Mouse (Mus musculus) midbrain, embryonic 12.5 days (tissue): Measurements from ENCODE around the gene Pgf. TPM values are rescaled to one million over a fixed set of nuclear protein-coding genes. Genes with fewer than 3 reads are reported as not detected.

Experiments
- ATAC-seq: fragments of 200-750 bp; cut with Nextera tagmentation; 2 replicates; pipeline ENCODE4 v1.8.0; 2017; ENCODE audit warnings: low read depth, moderate TSS enrichment, moderate library complexity; ENCODE audit not compliant: low FRiP score
- H3K27ac ChIP-seq: fragments of 300-500 bp; sonication (generic); replicated peaks from 2 replicates; pipeline ENCODE4 v1.5.1; 2016; ENCODE audit warnings: mild to moderate bottlenecking
- H3K27me3 ChIP-seq: fragments of 300-500 bp; sonication (generic); 2 replicates; pipeline ENCODE4 v1.6.1; 2016; ENCODE audit warnings: mild to moderate bottlenecking
- H3K36me3 ChIP-seq: fragments of 300-500 bp; sonication (generic); 2 replicates; pipeline ENCODE4 v1.6.1; 2016
- H3K4me1 ChIP-seq: fragments of 300-500 bp; sonication (generic); 2 replicates; pipeline ENCODE4 v1.6.1; 2016
- H3K4me2 ChIP-seq: fragments of 300-500 bp; sonication (generic); replicated peaks from 2 replicates; pipeline ENCODE4 v1.6.1; 2016; ENCODE audit warnings: mild to moderate bottlenecking, moderate library complexity
- H3K4me3 ChIP-seq: fragments of 300-500 bp; sonication (generic); 2 replicates; pipeline ENCODE4 v1.5.1; 2016; ENCODE audit warnings: mild to moderate bottlenecking
- H3K9ac ChIP-seq: fragments of 300-500 bp; sonication (generic); replicated peaks from 2 replicates; pipeline ENCODE4 v1.6.1; 2016; ENCODE audit warnings: mild to moderate bottlenecking, moderate library complexity
- H3K9me3 ChIP-seq: fragments of 300-500 bp; sonication (generic); 2 replicates; pipeline ENCODE4 v1.6.1; 2016; ENCODE audit warnings: mild to moderate bottlenecking
- WGBS: fragments of 180-500 bp; shearing (Covaris S2); methylation state at CpG from one replicate; pipeline ENCODE4 v1.1.7; 2016; 5-methylcytosine and 5-hydroxymethylcytosine counted together
- polyA plus RNA-seq: library from polyadenylated mRNA; unstranded; fragments of >200 nt; fragmentation: Nextera tagmentation; extraction: Ambion mirVana; gene quantifications from 2 replicates; pipeline ENCODE4 v1.2.1, GENCODE M21; 2016

Pgf gene
- 5.7 and 6.2 TPM in 2 replicates for polyA plus RNA-seq

DNA sequence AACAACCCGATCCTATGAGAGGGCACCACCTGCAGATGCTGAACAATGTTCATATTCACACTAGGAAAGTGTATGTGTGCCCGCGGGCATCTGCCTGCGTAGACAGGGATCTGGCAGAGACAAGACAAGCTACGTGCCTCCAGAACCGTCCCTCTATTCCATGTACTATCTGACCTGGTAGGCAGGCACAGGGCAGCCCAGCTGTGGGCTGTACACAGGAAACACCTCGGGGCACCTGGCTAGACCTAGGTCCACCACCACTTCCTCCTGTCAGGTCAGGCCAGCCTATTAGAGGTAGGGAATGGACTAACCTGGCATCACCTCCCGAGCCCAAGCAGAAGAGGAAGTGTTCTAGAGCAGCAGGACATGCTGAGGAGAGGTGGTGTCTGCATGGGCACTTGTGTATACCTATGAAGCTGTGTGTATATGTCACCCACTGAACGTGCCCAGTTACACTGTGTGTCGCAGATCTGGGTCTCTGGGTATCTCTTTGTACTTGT is at the start of gene Pgf:
TSS of gene Pgf (minus strand) at position 51 of the 500 bp plus-strand sequence.
- Histone ChIP-seq H3K27me3 (peaks cover 32% of the 10 kb centered on the region), H3K4me3 (peak within 1 kb of the TSS; percentile 31), H3K4me1 (peaks cover 41% of the 10 kb centered on the region), H3K4me2 (peak within 1 kb of the TSS; percentile 52), H3K9ac (peak within 1 kb of the TSS; percentile 41), H3K9me3 (no peaks in the 10 kb centered on the region), H3K27ac (no peak within 1 kb of the TSS), H3K36me3 (no peaks in the 10 kb centered on the region)
- WGBS, result 75% methylated on average over 10 of the region's 10 CpGs
- no peak for ATAC-seq

DNA sequence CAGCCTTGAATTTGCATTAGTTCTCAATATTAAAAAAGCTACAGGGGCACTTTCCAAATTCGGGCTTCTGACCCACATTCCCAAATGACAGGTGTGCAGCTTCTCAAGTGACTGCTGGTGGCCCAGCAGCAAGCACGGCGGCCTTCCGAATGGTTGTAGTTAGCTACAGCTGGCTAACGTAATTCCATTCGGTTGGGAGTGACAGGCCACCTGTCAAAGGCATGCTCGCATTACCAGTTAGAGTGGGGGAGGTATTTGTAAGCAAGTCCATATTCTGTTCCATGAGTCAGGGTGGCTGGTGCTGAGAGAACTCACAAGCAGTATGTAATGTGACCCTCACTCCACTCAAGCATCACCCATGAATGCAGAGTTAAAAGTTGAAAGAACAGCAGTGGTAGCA is 49.6 kb upstream of the Pgf start:
- ATAC-seq, result no peak
- H3K36me3 ChIP-seq, result peaks cover 51% of the 10 kb centered on the region

DNA sequence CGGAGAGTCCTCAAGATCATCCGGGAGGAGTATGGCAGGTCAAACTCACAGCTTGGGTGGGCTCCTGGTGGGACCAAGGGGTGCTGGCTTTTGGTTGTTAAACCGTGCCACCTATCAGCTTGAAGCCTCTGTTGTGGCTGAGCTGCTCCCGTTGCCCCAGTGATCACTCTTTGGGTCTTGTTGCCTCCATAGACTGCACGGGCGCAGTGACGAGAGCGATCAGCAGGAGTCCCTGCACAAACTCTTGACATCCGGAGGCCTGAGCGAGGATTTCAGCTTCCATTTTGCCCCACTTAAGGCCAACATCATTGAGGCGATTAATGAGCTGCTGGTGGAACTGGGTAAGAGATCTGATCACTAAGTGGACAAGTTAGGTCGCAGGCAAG is 42.3 kb upstream of the Pgf start:
- Histone ChIP-seq H3K27ac (peak overlapping the region; percentile 54), H3K4me1 (peaks cover 23% of the 10 kb centered on the region), H3K4me3 (peak overlapping the region; percentile 91), H3K9ac (peak overlapping the region; percentile 77), H3K9me3 (no peaks in the 10 kb centered on the region), H3K36me3 (peaks cover 42% of the 10 kb centered on the region), H3K4me2 (peak overlapping the region; percentile 86), H3K27me3 (no peaks in the 10 kb centered on the region)
- peak; percentile 18; the same call in 1 of the 2 replicates for ATAC-seq
- WGBS, result 4% methylated on average over 12 of the region's 12 CpGs

More for the DNA sequence above, 49.6 kb upstream of the Pgf start:
- no peak overlapping the region for H3K4me2 ChIP-seq
- H3K9me3 ChIP-seq, result no peaks in the 10 kb centered on the region
- H3K27me3 ChIP-seq, result no peaks in the 10 kb centered on the region
- no peak overlapping the region for H3K27ac ChIP-seq
- 83% methylated on average over 7 of the region's 7 CpGs for WGBS
- H3K4me3 ChIP-seq, result no peak overlapping the region
- no peaks in the 10 kb centered on the region for H3K4me1 ChIP-seq
- no peak overlapping the region for H3K9ac ChIP-seq

DNA sequence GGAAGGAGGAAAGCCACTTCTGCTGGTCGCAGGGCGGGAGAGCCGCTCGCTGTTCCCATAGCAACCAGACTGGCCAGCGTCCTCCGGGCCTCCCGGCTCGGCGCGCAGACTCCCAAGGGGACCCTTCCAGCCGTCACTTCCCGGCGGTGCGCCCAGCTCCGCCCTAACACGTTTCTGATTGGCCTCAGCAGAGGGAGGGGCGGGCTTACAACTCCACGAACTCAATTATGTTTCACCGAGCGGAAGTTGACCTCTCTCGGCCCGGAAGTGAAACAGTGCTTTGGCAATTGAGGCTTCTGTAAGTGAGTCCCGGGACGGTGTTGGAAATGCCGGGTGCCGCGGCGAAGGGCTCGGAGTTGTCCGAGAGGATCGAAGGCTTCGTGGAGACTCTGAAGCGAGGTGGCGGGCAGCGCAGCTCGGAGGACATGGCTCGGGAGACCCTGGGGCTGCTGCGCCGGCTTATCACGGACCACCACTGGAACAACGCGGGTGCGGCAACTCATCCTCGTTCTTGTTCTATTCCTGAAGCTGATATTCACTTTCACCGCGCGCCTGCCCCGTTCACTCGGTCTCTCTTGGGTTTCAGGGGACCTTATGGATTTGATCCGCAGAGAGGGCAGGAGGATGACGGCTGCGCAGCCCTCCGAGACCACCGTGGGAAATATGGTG is 41.8 kb upstream of the Pgf start, which contains the start of gene Eif2b2:
TSS of gene Eif2b2 (plus strand) at position 246 of the 669 bp plus-strand sequence.
- ATAC-seq, result peak; percentile 100
- H3K27ac ChIP-seq, result peak within 1 kb of the TSS; percentile 54
- no peaks in the 10 kb centered on the region for H3K27me3 ChIP-seq
- WGBS, result under 1% methylated on average over 53 of the region's 54 CpGs
- H3K4me3 ChIP-seq, result peak within 1 kb of the TSS; percentile 91
- H3K4me2 ChIP-seq, result peak within 1 kb of the TSS; percentile 86
- no peaks in the 10 kb centered on the region for H3K9me3 ChIP-seq
- peak within 1 kb of the TSS; percentile 77 for H3K9ac ChIP-seq
- peaks cover 23% of the 10 kb centered on the region for H3K4me1 ChIP-seq
- peaks cover 37% of the 10 kb centered on the region for H3K36me3 ChIP-seq

DNA sequence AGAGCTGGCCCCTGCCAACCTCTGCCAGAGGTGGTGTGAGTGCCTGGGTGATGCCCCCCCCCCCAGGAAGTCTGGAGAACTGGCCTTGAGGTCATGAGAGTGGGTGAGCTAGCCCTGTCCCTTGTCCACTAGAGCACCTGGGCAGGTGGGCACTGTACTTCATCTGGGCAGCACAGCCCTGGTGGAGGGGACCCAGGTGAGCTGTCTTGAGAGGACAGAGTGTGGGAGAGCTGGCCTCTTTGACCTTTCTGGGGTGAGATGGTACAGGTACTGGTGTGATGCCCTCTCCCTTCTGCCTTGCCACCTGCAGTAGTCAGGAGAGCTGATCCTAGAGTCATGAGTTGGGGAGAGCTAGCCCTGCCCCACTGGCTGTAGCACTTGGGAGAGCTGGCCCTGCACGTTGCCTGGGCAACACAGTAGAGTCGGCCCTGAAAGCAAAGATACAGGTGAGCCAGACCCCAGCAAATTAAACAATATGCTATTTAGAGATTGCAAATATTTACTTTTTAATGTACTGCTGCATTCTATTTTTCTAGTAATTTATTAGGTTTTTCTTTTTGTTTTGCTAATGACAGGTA is 40.2 kb upstream of the Pgf start:
- no peak overlapping the region for H3K4me2 ChIP-seq
- no peak overlapping the region for H3K9ac ChIP-seq
- ATAC-seq, result no peak
- no peak overlapping the region for H3K4me3 ChIP-seq
- no peaks in the 10 kb centered on the region for H3K9me3 ChIP-seq
- peaks cover 23% of the 10 kb centered on the region for H3K4me1 ChIP-seq
- H3K36me3 ChIP-seq, result peaks cover 21% of the 10 kb centered on the region
- no peaks in the 10 kb centered on the region for H3K27me3 ChIP-seq
- H3K27ac ChIP-seq, result no peak overlapping the region
- WGBS, result 96% methylated on average over 2 of the region's 2 CpGs

DNA sequence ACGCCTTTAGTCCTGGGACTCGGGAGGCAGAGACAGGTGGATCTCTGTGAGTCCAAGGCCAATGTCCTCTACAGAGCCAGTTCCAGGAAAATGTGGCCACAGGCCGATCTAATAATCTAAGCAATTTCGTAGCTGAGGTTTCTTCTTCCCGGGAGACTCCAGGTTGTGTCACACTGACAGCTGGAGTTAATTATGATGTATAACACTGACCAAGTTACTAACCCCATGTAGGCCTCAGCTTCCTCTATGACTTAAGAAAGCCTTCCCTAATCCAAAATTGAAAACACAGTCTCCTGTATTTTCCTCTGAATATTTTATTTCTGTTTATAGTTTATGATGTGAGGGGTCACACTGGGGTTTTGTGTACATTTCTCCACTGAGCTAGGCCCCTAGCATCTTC is 37.4 kb upstream of the Pgf start:
- Histone ChIP-seq H3K36me3 (no peaks in the 10 kb centered on the region), H3K4me1 (peaks cover 10% of the 10 kb centered on the region), H3K27ac (no peak overlapping the region), H3K9me3 (no peaks in the 10 kb centered on the region), H3K9ac (no peak overlapping the region), H3K4me2 (no peak overlapping the region), H3K4me3 (no peak overlapping the region), H3K27me3 (no peaks in the 10 kb centered on the region)
- ATAC-seq, result no peak
- WGBS, result 83% methylated on average over 5 of the region's 5 CpGs

DNA sequence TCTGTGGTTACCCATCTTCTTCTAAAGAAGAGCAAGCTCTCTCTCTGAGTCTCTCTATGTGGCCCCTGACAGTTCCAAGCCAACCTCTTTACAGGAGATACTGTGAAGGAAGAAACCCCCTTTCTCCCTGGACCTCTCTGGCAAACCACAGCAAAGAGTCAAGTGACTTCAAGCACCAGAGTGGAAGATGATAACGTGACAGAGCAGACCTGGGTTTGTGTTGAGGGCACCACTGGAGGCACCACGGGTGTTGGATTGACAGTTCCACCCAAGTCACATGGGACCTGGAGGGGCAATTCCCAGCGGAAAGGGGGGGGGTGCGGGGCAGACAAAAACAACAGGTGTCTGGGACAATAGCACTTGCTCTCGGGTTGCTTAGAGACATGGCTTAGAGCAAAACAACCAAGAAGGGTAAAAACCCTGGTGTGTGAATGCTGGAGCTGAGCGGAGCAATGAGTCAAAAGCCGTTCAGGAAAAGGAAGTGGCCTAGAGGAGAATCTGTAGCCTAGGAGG is 31.2 kb upstream of the Pgf start:
- Histone ChIP-seq H3K4me3 (no peak overlapping the region), H3K27ac (no peak overlapping the region), H3K4me2 (no peak overlapping the region), H3K9me3 (no peaks in the 10 kb centered on the region), H3K4me1 (no peaks in the 10 kb centered on the region), H3K36me3 (no peaks in the 10 kb centered on the region), H3K27me3 (no peaks in the 10 kb centered on the region), H3K9ac (no peak overlapping the region)
- ATAC-seq, result no peak
- WGBS, result 42% methylated on average over 7 of the region's 7 CpGs

DNA sequence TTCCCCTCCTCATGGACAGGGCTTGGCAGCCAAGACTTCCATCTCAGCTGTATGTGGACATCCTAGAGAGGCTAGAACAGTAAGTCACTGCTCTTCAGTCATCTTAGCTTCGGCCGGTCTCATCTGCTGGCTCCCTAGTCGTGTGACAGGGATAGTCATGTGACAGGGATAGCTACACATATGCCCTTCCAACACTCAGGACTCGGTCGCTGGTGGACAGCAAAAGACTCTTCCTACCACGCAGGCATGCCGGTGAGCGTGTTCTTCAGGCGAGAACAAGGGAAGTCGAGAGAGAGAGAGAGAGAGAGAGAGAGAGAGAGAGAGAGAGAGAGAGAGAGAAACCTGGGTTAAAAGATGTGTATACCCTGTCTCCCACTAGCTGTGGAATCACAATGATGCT is 27.8 kb upstream of the Pgf start:
- H3K9ac ChIP-seq, result no peak overlapping the region
- no peaks in the 10 kb centered on the region for H3K36me3 ChIP-seq
- 0 out of 2 replicates have a peak, but pooled peaks cover 2% of the 10 kb centered on the region for H3K27me3 ChIP-seq
- no peak overlapping the region for H3K27ac ChIP-seq
- H3K9me3 ChIP-seq, result no peaks in the 10 kb centered on the region
- WGBS, result 92% methylated on average over 10 of the region's 10 CpGs
- H3K4me1 ChIP-seq, result peaks cover 15% of the 10 kb centered on the region
- H3K4me3 ChIP-seq, result no peak overlapping the region
- ATAC-seq, result no peak
- H3K4me2 ChIP-seq, result no peak overlapping the region

DNA sequence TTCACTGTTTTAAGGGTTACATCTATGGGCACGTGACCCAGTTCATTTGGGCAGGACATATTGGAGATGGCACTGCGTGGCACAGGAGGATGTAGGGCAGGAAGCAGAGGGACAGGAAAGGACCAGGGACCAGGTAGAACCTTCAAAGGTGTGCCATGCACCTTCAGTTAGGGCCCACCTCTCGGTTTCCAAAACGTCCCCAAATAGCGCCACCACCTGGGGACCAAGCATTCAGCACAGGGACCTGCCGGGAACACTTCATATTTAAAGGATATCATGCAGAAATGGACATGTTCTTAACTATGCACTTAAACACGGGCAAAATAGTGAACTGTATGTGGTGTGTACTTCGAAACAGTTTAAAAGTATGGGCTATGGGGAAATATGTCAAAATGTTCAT is 26.5 kb upstream of the Pgf start:
- Histone ChIP-seq H3K27me3 (peaks cover 8% of the 10 kb centered on the region), H3K4me2 (no peak overlapping the region), H3K9ac (no peak overlapping the region), H3K27ac (no peak overlapping the region), H3K4me1 (peaks cover 16% of the 10 kb centered on the region), H3K4me3 (no peak overlapping the region), H3K36me3 (no peaks in the 10 kb centered on the region), H3K9me3 (no peaks in the 10 kb centered on the region)
- ATAC-seq, result no peak
- WGBS, result 51% methylated on average over 8 of the region's 8 CpGs

DNA sequence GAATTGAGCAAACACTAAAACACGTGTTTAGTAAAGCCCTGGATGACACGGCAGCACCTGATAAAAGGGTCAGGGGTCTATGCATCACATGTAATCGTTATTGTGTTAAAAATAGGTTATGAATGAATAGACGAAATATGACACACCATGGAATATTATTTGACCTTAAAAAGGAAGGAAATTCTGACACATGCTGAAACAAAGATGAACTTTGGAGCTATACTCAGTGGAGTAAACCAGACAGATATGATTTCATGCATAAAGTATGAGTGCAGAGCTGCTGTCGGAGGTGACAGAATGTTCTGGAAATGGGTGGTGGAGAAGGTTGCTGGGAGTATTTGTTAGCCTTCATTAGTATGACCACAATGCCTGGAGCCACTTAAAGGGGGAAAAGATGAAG is 26.1 kb upstream of the Pgf start:
- Histone ChIP-seq H3K4me1 (peaks cover 16% of the 10 kb centered on the region), H3K27me3 (peaks cover 8% of the 10 kb centered on the region), H3K27ac (no peak overlapping the region), H3K9ac (no peak overlapping the region), H3K4me2 (no peak overlapping the region), H3K4me3 (no peak overlapping the region), H3K9me3 (no peaks in the 10 kb centered on the region), H3K36me3 (no peaks in the 10 kb centered on the region)
- WGBS, result 87% methylated on average over 5 of the region's 5 CpGs
- ATAC-seq, result no peak

DNA sequence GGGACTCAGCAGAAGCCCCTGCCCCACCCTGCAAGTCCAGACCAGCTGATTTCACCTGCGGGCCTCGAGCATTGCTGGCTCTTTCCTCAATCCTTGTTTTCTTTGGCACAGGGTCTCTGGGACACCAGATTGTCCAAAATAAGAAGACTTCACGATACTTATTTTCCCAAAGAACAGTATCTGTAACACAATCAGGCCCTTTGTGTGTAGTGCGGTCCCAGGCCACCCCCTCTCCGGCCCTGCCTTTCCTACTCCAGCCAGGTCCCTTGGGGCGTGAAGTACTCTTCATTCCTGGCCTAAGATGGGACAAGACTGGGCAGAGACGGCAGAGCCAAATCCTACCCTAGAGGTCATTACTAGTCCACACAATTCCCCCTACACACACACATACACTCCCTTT is 24.6 kb upstream of the Pgf start:
- ATAC-seq, result no peak
- no peaks in the 10 kb centered on the region for H3K36me3 ChIP-seq
- H3K27me3 ChIP-seq, result peaks cover 8% of the 10 kb centered on the region
- WGBS, result 82% methylated on average over 7 of the region's 7 CpGs
- H3K4me3 ChIP-seq, result no peak overlapping the region
- no peak overlapping the region for H3K4me2 ChIP-seq
- H3K27ac ChIP-seq, result no peak overlapping the region
- no peak overlapping the region for H3K9ac ChIP-seq
- H3K9me3 ChIP-seq, result no peaks in the 10 kb centered on the region
- H3K4me1 ChIP-seq, result peaks cover 16% of the 10 kb centered on the region

DNA sequence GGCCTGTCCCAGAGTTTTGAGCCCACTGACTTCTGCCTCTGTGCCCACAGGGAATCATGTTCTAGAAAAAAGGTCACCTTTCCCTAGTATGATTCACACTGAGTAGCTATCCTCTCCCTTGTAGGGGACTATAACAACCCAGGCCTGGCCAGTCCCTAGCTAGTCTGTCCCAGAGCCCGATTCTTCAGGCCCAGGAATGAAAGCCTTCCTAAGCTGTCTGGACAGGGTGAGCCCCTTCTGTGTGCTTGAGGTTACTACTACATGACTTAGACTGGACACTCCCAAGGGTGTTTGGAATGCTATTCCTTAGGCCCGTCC is 24.2 kb upstream of the Pgf start:
- Histone ChIP-seq H3K9ac (no peak overlapping the region), H3K4me1 (peaks cover 16% of the 10 kb centered on the region), H3K4me2 (no peak overlapping the region), H3K36me3 (no peaks in the 10 kb centered on the region), H3K27ac (peak overlapping the region; percentile 63; the same call in 1 of the 2 replicates), H3K4me3 (no peak overlapping the region), H3K9me3 (no peaks in the 10 kb centered on the region), H3K27me3 (peaks cover 8% of the 10 kb centered on the region)
- 57% methylated on average over 2 of the region's 2 CpGs for WGBS
- no peak for ATAC-seq
